Mouse (Mus musculus) urinary bladder, postnatal 25 days (tissue): Measurements from ENCODE around the gene Cd180.

Source experiments
- DNase-seq: peaks from one replicate; pipeline ENCODE4 v3.0.0; 2022; ENCODE audit warnings: low spot score

Cd180 gene

DNA sequence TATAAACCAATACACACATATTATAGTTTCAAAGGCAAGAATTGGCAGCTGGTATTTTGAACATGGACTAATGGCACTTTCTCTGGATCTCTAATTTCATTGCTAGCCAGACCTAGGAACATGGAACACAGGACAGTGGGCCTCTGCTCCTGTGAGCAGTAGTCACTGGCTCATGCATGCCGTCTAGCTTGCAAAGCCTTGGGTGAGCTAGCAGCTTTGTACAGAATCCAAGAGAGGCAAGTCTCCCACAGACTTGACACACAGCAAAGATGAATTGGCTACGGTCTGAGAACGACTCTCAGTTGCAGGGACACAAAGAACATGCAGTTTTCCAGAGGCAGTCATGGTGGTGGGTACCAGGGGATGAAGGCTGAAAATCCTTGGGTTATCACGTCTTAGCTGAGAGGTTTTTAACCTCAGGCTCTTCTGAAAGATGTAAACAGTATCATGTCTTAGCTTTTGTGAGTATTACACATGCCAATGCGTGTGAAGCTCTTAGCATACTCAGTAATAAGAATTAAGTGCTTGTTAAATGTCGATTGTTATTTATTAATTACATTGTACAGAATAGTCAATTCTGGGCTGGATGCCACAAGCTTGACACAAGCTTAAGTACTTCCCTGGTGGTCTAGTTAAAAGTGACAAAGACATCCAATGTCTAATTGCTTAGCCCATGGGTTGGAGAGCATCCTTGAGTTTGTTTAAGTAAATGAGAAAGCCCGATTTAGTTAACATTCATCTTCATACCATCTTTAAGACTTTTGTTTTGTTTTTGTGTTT is 90.4 kb downstream of the Cd180 start:
- no peak for DNase-seq

GRCm38 (mm10) chr13:102786666-102787230 is 93.4 kb downstream of the Cd180 start:
- DNase-seq = no peak
